Mouse (Mus musculus): ENCODE measurements around the gene Arsg. TPM values are rescaled to one million over a fixed set of nuclear protein-coding genes. Genes with fewer than 3 reads are reported as not detected.
A peak's percentile ranks its signal among the peaks of the same experiment; 100 is the strongest.

Gene Arsg
- polyA plus RNA-seq, 1 experiment from 2014 or later = 3.2 TPM

- Histone ChIP-seq H3K27ac (replicated peaks) (no peak overlapping the region), H3K27me3 (ENCODE audit: control insufficient read depth, insufficient read depth, low read length) (no peaks in the 10 kb centered on the region)
- DNase-seq (ENCODE audit: low spot score) = no peak
Measured at GRCm38 (mm10) chr11:109505823-109506222, 32.6 kb downstream of the Arsg start.

GRCm38 (mm10) chr11:109507068-109507467, 33.9 kb downstream of the Arsg start:
- Histone ChIP-seq H3K4me2 (replicated peaks; ENCODE audit: low read depth) (no peak overlapping the region), H3K36me3 (ENCODE audit: control insufficient read depth, insufficient read depth, low read length) (no peaks in the 10 kb centered on the region), H3K4me3 (ENCODE audit: low read depth, low read length) (no peak overlapping the region), H3K9me3 (ENCODE audit: control insufficient read depth, low read length) (no peaks in the 10 kb centered on the region), H3K27ac (replicated peaks) (no peak overlapping the region), H3K27me3 (ENCODE audit: control insufficient read depth, insufficient read depth, low read length) (no peaks in the 10 kb centered on the region), H3K9ac (ENCODE audit: low read length) (no peak overlapping the region), H3K4me1 (replicated peaks; ENCODE audit: control insufficient read depth, insufficient read depth) (no peaks in the 10 kb centered on the region)
- 47% methylated on average over 3 of the region's 3 CpGs for WGBS
- DNase-seq (ENCODE audit: low spot score) (no peak), ATAC-seq (ENCODE audit: low FRiP score, low TSS enrichment) (no peak)
- no peak for TF ChIP-seq EP300 (optimal IDR thresholded peaks at IDR 0.05)
- no peak for TF ChIP-seq CTCF (IDR thresholded peaks at IDR 0.05; ENCODE audit: low read depth)

More at GRCm38 (mm10) chr11:109505823-109506222, 32.6 kb downstream of the Arsg start:
- WGBS = 84% methylated on average over 4 of the region's 4 CpGs
- TF ChIP-seq CTCF (IDR thresholded peaks at IDR 0.05; ENCODE audit: low read depth) = no peak
- TF ChIP-seq EP300 (optimal IDR thresholded peaks at IDR 0.05) = no peak
- H3K4me2 ChIP-seq (replicated peaks; ENCODE audit: low read depth) = no peak overlapping the region
- no peaks in the 10 kb centered on the region for H3K36me3 ChIP-seq (ENCODE audit: control insufficient read depth, insufficient read depth, low read length)
- ATAC-seq (ENCODE audit: low FRiP score, low TSS enrichment) = no peak
- no peak overlapping the region for H3K9ac ChIP-seq (ENCODE audit: low read length)
- H3K4me1 ChIP-seq (replicated peaks; ENCODE audit: control insufficient read depth, insufficient read depth) = no peaks in the 10 kb centered on the region
- no peak overlapping the region for H3K4me3 ChIP-seq (ENCODE audit: low read depth, low read length)
- H3K9me3 ChIP-seq (ENCODE audit: control insufficient read depth, low read length) = no peaks in the 10 kb centered on the region

- Histone ChIP-seq H3K9me3 (ENCODE audit: control insufficient read depth, low read length) (no peaks in the 10 kb centered on the region), H3K27me3 (ENCODE audit: control insufficient read depth, insufficient read depth, low read length) (no peaks in the 10 kb centered on the region), H3K4me3 (ENCODE audit: low read depth, low read length) (no peak overlapping the region), H3K27ac (replicated peaks) (no peak overlapping the region), H3K36me3 (ENCODE audit: control insufficient read depth, insufficient read depth, low read length) (no peaks in the 10 kb centered on the region), H3K4me2 (replicated peaks; ENCODE audit: low read depth) (no peak overlapping the region), H3K4me1 (replicated peaks; ENCODE audit: control insufficient read depth, insufficient read depth) (no peaks in the 10 kb centered on the region), H3K9ac (ENCODE audit: low read length) (no peak overlapping the region)
- ATAC-seq (ENCODE audit: low FRiP score, low TSS enrichment) = no peak
- TF ChIP-seq EP300 (optimal IDR thresholded peaks at IDR 0.05) = no peak
- no peak for TF ChIP-seq CTCF (IDR thresholded peaks at IDR 0.05; ENCODE audit: low read depth)
- no peak for DNase-seq (ENCODE audit: low spot score)
- 87% methylated on average over 16 of the region's 16 CpGs for WGBS
Measured at GRCm38 (mm10) chr11:109512995-109513675, 40.0 kb downstream of the Arsg start.

- Histone ChIP-seq H3K9ac (ENCODE audit: low read length) (no peak overlapping the region), H3K27me3 (ENCODE audit: control insufficient read depth, insufficient read depth, low read length) (no peaks in the 10 kb centered on the region), H3K36me3 (ENCODE audit: control insufficient read depth, insufficient read depth, low read length) (no peaks in the 10 kb centered on the region), H3K4me2 (replicated peaks; ENCODE audit: low read depth) (no peak overlapping the region), H3K27ac (replicated peaks) (no peak overlapping the region), H3K4me3 (ENCODE audit: low read depth, low read length) (no peak overlapping the region), H3K4me1 (replicated peaks; ENCODE audit: control insufficient read depth, insufficient read depth) (no peaks in the 10 kb centered on the region), H3K9me3 (ENCODE audit: control insufficient read depth, low read length) (no peaks in the 10 kb centered on the region)
- peak; percentile 53; the same call in 1 of the 2 replicates for ATAC-seq (ENCODE audit: low FRiP score, low TSS enrichment)
- TF ChIP-seq CTCF (IDR thresholded peaks at IDR 0.05; ENCODE audit: low read depth) = no peak
- TF ChIP-seq EP300 (optimal IDR thresholded peaks at IDR 0.05) = no peak
- 25% methylated on average over 3 of the region's 3 CpGs for WGBS
- DNase-seq (ENCODE audit: low spot score) = no peak
Measured at GRCm38 (mm10) chr11:109514064-109514612, 41.0 kb downstream of the Arsg start.

GRCm38 (mm10) chr11:109517330-109517729, 44.2 kb downstream of the Arsg start:
- no peak for ATAC-seq (ENCODE audit: low FRiP score, low TSS enrichment)
- TF ChIP-seq EP300 (optimal IDR thresholded peaks at IDR 0.05) = no peak
- TF ChIP-seq CTCF (IDR thresholded peaks at IDR 0.05; ENCODE audit: low read depth) = no peak
- Histone ChIP-seq H3K36me3 (ENCODE audit: control insufficient read depth, insufficient read depth, low read length) (no peaks in the 10 kb centered on the region), H3K9me3 (ENCODE audit: control insufficient read depth, low read length) (no peaks in the 10 kb centered on the region), H3K27ac (replicated peaks) (no peak overlapping the region), H3K4me1 (replicated peaks; ENCODE audit: control insufficient read depth, insufficient read depth) (no peaks in the 10 kb centered on the region), H3K4me2 (replicated peaks; ENCODE audit: low read depth) (no peak overlapping the region), H3K27me3 (ENCODE audit: control insufficient read depth, insufficient read depth, low read length) (no peaks in the 10 kb centered on the region), H3K9ac (ENCODE audit: low read length) (no peak overlapping the region), H3K4me3 (ENCODE audit: low read depth, low read length) (no peak overlapping the region)
- 84% methylated on average over 11 of the region's 11 CpGs for WGBS
- DNase-seq (ENCODE audit: low spot score) = no peak

GRCm38 (mm10) chr11:109517816-109518215, 44.6 kb downstream of the Arsg start:
- Histone ChIP-seq H3K27me3 (ENCODE audit: control insufficient read depth, insufficient read depth, low read length) (no peaks in the 10 kb centered on the region), H3K36me3 (ENCODE audit: control insufficient read depth, insufficient read depth, low read length) (no peaks in the 10 kb centered on the region), H3K4me1 (replicated peaks; ENCODE audit: control insufficient read depth, insufficient read depth) (no peaks in the 10 kb centered on the region), H3K9ac (ENCODE audit: low read length) (no peak overlapping the region), H3K4me2 (replicated peaks; ENCODE audit: low read depth) (no peak overlapping the region), H3K4me3 (ENCODE audit: low read depth, low read length) (no peak overlapping the region), H3K27ac (replicated peaks) (no peak overlapping the region), H3K9me3 (ENCODE audit: control insufficient read depth, low read length) (no peaks in the 10 kb centered on the region)
- no peak for DNase-seq (ENCODE audit: low spot score)
- 88% methylated on average over 3 of the region's 3 CpGs for WGBS
- no peak for ATAC-seq (ENCODE audit: low FRiP score, low TSS enrichment)
- TF ChIP-seq CTCF (IDR thresholded peaks at IDR 0.05; ENCODE audit: low read depth) (no peak), EP300 (optimal IDR thresholded peaks at IDR 0.05) (no peak)
